Mouse (Mus musculus) liver, adult 2 months (tissue): ENCODE measurements around the gene G2e3. TPM values are rescaled to one million over a fixed set of nuclear protein-coding genes. Genes with fewer than 3 reads are reported as not detected.

Experiments used
- DNase-seq: peaks from one replicate; pipeline ENCODE4 v3.0.0-alpha.2; 2011; ENCODE audit warnings: low read depth, low spot score; ENCODE audit errors: extremely low read depth
- H3K27ac ChIP-seq: fragments of 200-500 bp; replicated peaks from 2 replicates; pipeline ENCODE4 v1.5.1; 2012; ENCODE audit warnings: low read depth, mild to moderate bottlenecking, control low read depth, inconsistent platforms, low read length; ENCODE audit not compliant: insufficient read depth
- H3K27me3 ChIP-seq: fragments of 200-500 bp; 2 replicates; pipeline ENCODE4 v1.6.1; 2012; ENCODE audit warnings: mild to moderate bottlenecking, moderate library complexity, low read length, inconsistent platforms; ENCODE audit not compliant: control insufficient read depth, insufficient read depth
- H3K36me3 ChIP-seq: fragments of 200-500 bp; 2 replicates; pipeline ENCODE4 v1.6.1; 2012; ENCODE audit warnings: low read length, inconsistent platforms; ENCODE audit not compliant: control insufficient read depth, insufficient read depth
- H3K4me1 ChIP-seq: fragments of 200-500 bp; 2 replicates; pipeline ENCODE4 v1.6.1; 2011; ENCODE audit warnings: low read length; ENCODE audit not compliant: control insufficient read depth, insufficient read depth
- H3K4me3 ChIP-seq: fragments of 200-500 bp; 2 replicates; pipeline ENCODE4 v1.5.1; 2011; ENCODE audit warnings: low read depth, mild to moderate bottlenecking, control low read depth, low read length, moderate library complexity; ENCODE audit not compliant: insufficient read depth
- H3K79me2 ChIP-seq: fragments of 200-500 bp; 2 replicates; pipeline ENCODE4 v1.6.1; 2012; ENCODE audit warnings: inconsistent platforms, mild to moderate bottlenecking, low read length, moderate library complexity; ENCODE audit not compliant: control insufficient read depth, insufficient read depth
- H3K9ac ChIP-seq: fragments of 200-500 bp; 2 replicates; pipeline ENCODE4 v1.6.1; 2012; ENCODE audit warnings: low read depth, mild to moderate bottlenecking, control low read depth, inconsistent platforms, low read length
- CTCF ChIP-seq: fragments of 200-500 bp; IDR thresholded peaks from 2 replicates; pipeline ENCODE4 v1.5.1; 2011; ENCODE audit warnings: low read depth, low read length, control low read depth
- POLR2A ChIP-seq: fragments of 200-500 bp; IDR thresholded peaks from 2 replicates; pipeline ENCODE4 v1.6.1; 2011; ENCODE audit warnings: low read length, control low read depth; ENCODE audit not compliant: insufficient read depth; ENCODE audit errors: extremely low read depth
- WGBS: fragments of 180-500 bp; shearing (Covaris S2); methylation state at CpG from one replicate; pipeline ENCODE4 v1.1.7; 2018; 5-methylcytosine and 5-hydroxymethylcytosine counted together
- polyA plus RNA-seq: library from polyadenylated mRNA; depleted of rRNA; stranded (reverse); fragments of >200 nt; gene quantifications from 2 replicates; pipeline ENCODE4 v1.2.3, GENCODE M21; 2012; rRNA removed
- total RNA-seq: library from RNA; depleted of rRNA; stranded (reverse); fragments of >200 nt; gene quantifications from 2 replicates; pipeline ENCODE4 v1.2.3, GENCODE M21; 2014; rRNA removed

G2e3 gene
- total and polyA plus RNA-seq, 2 experiments, result 0.40 to 4.3 TPM

- H3K27me3 ChIP-seq, result no peaks in the 10 kb centered on the region
- peaks cover 68% of the 10 kb centered on the region for H3K36me3 ChIP-seq
- DNase-seq, result no peak
- H3K9ac ChIP-seq, result no peak overlapping the region
- WGBS, result 84% methylated on average over 6 of the region's 6 CpGs
- H3K4me3 ChIP-seq, result no peak overlapping the region
- H3K27ac ChIP-seq, result no peak overlapping the region
- no peaks in the 10 kb centered on the region; the same call in 1 of the 2 replicates for H3K79me2 ChIP-seq
- H3K4me1 ChIP-seq, result no peaks in the 10 kb centered on the region
- TF ChIP-seq POLR2A (no peak), CTCF (no peak)
Observed at GRCm38 (mm10) chr12:51399871-51400270, 52.0 kb downstream of the G2e3 start.

- TF ChIP-seq POLR2A, result no peak
- no peak for TF ChIP-seq CTCF
- Histone ChIP-seq H3K27ac (no peak overlapping the region), H3K79me2 (no peaks in the 10 kb centered on the region; the same call in 1 of the 2 replicates), H3K27me3 (no peaks in the 10 kb centered on the region), H3K9ac (no peak overlapping the region), H3K4me3 (no peak overlapping the region), H3K4me1 (no peaks in the 10 kb centered on the region), H3K36me3 (peaks cover 59% of the 10 kb centered on the region)
- 82% methylated on average over 5 of the region's 5 CpGs for WGBS
- no peak for DNase-seq
Observed at GRCm38 (mm10) chr12:51402060-51402698, 54.3 kb downstream of the G2e3 start.

- Histone ChIP-seq H3K4me3 (no peak overlapping the region), H3K4me1 (no peaks in the 10 kb centered on the region), H3K27ac (no peak overlapping the region), H3K27me3 (no peaks in the 10 kb centered on the region), H3K79me2 (no peaks in the 10 kb centered on the region; the same call in 1 of the 2 replicates), H3K9ac (no peak overlapping the region), H3K36me3 (peaks cover 52% of the 10 kb centered on the region)
- no peak for DNase-seq
- 81% methylated on average over 4 of the region's 4 CpGs for WGBS
- no peak for TF ChIP-seq CTCF
- no peak for TF ChIP-seq POLR2A
Observed at GRCm38 (mm10) chr12:51403987-51404586, 56.2 kb downstream of the G2e3 start.

- H3K36me3 ChIP-seq, result peaks cover 45% of the 10 kb centered on the region
- H3K79me2 ChIP-seq, result no peaks in the 10 kb centered on the region
- no peak overlapping the region for H3K27ac ChIP-seq
- no peak for DNase-seq
- H3K9ac ChIP-seq, result no peak overlapping the region
- no peaks in the 10 kb centered on the region for H3K4me1 ChIP-seq
- no peaks in the 10 kb centered on the region for H3K27me3 ChIP-seq
- no peak overlapping the region for H3K4me3 ChIP-seq
- TF ChIP-seq CTCF, result no peak
- no peak for TF ChIP-seq POLR2A
- 85% methylated on average over 4 of the region's 4 CpGs for WGBS
Observed at GRCm38 (mm10) chr12:51411362-51411761, 63.5 kb downstream of the G2e3 start.

Other genes with a start within 250 kb of the G2e3 start
- 61.2 and 75.8 TPM in 2 replicates for gene Scfd1, start 29.4 kb downstream of the G2e3 start, total RNA-seq
- 7.1 and 7.3 TPM in 2 replicates for gene Scfd1, start 29.4 kb downstream of the G2e3 start, polyA plus RNA-seq
- not detected in 2 replicates for gene Coch, start 245.3 kb downstream of the G2e3 start, total RNA-seq
- 0.04 TPM in 1 of 2 replicates, not detected in the other for gene Coch, start 245.3 kb downstream of the G2e3 start, polyA plus RNA-seq